Mouse (Mus musculus): ENCODE results near the gene Zfp965. TPM values are rescaled to one million over a fixed set of nuclear protein-coding genes. Genes with fewer than 3 reads are reported as not detected.

The Zfp965 gene
- 8.3 TPM for polyA plus RNA-seq (2017; shearing (Covaris generic))

DNA sequence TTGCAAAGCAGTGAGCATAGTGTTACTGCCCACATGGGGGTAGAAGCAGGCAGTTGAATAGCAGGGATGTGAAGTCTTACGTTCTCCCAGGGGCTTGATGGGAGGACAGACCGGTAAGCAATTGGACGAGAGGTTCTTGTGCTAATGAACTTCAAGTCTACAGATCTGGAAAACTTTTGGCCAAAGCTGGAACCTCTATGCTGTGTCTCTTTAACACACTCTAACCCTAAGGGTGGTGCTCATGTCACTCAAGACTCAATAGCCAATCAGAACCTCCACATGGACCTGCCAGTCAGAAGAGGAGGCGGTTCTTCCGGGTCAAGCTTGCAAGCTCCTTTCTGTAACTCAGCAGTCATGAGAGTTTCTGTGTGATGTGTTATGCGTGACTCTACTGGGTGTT is at the start of gene Zfp965:
Gene Zfp965, plus strand, starts transcription at position 301 of the 400 bp plus-strand sequence.

DNA sequence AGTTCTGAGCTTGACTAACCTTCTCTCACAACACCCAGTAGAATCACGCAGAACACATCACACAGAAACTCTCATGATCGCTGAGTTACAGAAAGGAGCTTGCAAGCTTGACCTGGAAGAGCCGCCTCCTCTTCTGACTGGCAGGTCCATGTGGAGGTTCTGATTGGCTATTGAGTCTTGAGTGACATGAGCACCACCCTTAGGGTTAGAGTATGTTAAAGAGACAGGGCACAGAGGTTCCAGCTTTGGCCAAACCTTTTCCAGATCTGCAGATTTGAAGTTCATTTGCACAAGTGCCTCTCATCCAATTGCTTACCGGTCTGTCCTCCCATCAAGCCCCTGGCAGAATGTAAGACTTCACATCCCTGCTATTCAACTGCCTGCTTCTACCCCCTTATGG is 34.1 kb upstream of the Zfp965 start, which contains the start of gene Gm4724:
Gene Gm4724, minus strand, starts transcription at position 101 of the 400 bp plus-strand sequence.

Other genes with a start within 250 kb of the Zfp965 start
- gene Gm14440, start 194.9 kb upstream of the Zfp965 start, polyA plus RNA-seq (2017; shearing (Covaris generic)), result 4.6 TPM
- gene Gm4631, start 131.8 kb upstream of the Zfp965 start, polyA plus RNA-seq (2017; shearing (Covaris generic)), result 18.1 TPM
- 2.8 TPM for gene Zfp968, start 97.5 kb upstream of the Zfp965 start, polyA plus RNA-seq (2017; shearing (Covaris generic))
- 5.0 TPM for gene Gm4724, start 34.2 kb upstream of the Zfp965 start, polyA plus RNA-seq (2017; shearing (Covaris generic))
- 6.8 TPM for gene Gm11007, start 174.0 kb downstream of the Zfp965 start, polyA plus RNA-seq (2017; shearing (Covaris generic))
- not detected for gene Zfp969, start 233.7 kb downstream of the Zfp965 start, polyA plus RNA-seq (2017; shearing (Covaris generic))